Mouse (Mus musculus): Measurements from ENCODE around the gene Kdf1. TPM values are rescaled to one million over a fixed set of nuclear protein-coding genes. Genes with fewer than 3 reads are reported as not detected.

Gene Kdf1
- polyA plus RNA-seq (2021), result 0.04 TPM

DNA sequence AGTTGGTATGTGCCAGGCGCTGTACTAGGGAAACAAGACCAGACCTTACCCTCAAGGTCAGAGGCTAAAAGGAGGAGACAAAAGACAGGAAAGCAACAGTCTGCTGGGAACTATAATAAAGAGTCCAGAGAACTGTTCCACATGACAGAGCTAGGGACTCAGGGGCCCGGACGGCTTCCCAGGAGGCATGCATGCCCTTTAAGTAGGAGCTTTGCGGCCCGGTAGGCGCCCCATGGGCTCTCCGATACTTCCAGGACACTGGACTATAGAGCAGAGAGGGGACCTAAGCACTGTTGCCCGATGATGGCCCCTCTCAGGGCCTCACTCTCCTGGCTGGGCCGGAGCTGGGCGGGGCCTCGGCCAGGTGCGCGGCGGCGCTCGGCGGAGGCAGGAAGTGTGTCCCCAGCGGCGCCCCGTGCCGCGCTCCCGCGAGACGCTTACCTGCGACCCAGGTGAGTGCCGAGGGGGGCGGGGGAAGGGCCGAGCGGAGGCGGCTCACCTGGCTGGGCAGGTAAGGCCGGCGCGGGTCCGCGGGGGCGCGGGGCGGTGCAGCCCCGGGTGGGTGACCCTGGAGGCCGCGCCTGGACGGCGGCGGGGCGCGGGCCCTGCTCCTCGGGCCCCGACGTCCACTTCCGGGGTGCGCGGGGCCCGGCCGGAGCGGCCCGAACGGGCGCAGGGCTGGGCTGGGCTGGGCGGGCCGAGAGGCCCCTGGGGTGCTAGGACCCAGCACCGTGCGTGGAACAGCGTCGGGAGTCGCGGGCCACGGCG lies at the start of gene Kdf1:
TSS of gene Kdf1 (plus strand) at position 363 of the 768 bp plus-strand sequence.
- ChIA-PET CTCF (no interaction called here), POLR2A (no interaction called here)
- in situ Hi-C loops (cut with MboI; ENCODE audit: low pct_unique_long_range_greater_than_20kb), result loop anchor here (5.0 kb wide), 1 partner anchor 41 kb away; no protein-coding TSS in a partner anchor
- H3K27me3 ChIP-seq, result no peaks in the 10 kb centered on the region
- TF ChIP-seq CTCF (IDR thresholded peaks at IDR 0.05), result no peak
- no peak for ATAC-seq
- no peak for DNase-seq (ENCODE audit: low read depth, low spot score)

DNA sequence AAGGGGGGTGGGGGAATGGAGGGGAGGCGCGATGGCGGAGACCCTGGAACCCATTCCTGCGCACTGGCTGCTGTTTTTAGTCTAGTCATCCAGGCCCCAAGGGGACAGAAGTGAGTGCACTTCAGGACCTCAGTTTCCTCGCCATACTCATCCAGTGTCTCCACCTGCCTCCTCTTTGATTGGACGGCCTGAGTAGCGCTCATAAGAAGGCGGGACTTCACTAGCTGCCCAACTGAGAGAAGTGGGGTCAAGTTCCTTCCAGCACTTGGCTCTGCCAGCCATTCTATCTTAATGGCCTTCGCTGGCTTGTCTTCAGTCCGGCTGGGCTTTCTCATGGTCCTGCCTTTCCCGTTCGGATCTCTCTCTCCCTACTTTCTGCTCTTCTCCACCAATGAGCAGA lies 49.6 kb upstream of the Kdf1 start:
- no peaks in the 10 kb centered on the region for H3K27me3 ChIP-seq
- no peak for DNase-seq (ENCODE audit: low read depth, low spot score)
- in situ Hi-C loops (cut with MboI; ENCODE audit: low pct_unique_long_range_greater_than_20kb), result no loop called here
- CTCF ChIA-PET, result no interaction called here
- no peak for ATAC-seq
- TF ChIP-seq CTCF (IDR thresholded peaks at IDR 0.05), result no peak
- POLR2A ChIA-PET, result no interaction called here

DNA sequence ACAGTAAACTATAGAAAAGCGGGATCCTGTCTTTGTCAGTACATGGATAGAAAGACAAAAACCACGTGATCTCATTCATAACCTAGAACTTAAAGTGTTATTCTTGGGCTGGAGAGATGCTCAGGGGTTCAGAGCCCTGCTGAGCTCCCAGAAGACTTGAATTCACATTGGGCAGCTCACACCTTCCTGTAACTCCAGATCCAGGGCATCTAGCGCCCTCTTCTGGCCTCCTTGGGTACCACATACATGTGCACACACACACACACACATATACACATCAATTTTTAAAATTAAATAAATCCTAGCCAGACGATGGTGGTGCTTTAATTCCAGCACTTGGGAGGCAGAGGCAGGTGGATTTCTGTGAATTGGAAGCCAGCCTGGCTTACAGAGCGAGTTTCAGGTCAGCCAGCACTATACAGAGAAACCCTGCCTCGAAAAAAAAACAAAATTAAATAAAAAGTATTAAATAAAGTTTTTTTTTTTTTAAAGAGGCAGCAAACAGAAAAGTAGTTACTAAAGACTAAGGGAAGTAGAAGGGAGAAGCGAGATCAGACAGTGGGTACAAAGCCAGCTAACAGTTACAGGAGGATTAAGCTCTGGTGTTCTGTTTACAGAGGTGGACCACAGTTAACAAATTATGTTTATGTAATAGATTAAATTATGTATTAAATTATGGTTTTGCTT lies 47.5 kb upstream of the Kdf1 start:
- no peak for TF ChIP-seq CTCF (IDR thresholded peaks at IDR 0.05)
- ChIA-PET CTCF (interaction anchor here (0.9 to 1.0 kb wide), 2 partner anchors 12 to 14 kb away, joined by 3 to 4 read pairs; no protein-coding TSS in a partner anchor), POLR2A (no interaction called here)
- H3K27me3 ChIP-seq, result no peaks in the 10 kb centered on the region
- ATAC-seq (no peak), DNase-seq (ENCODE audit: low read depth, low spot score) (no peak)
- in situ Hi-C loops (cut with MboI; ENCODE audit: low pct_unique_long_range_greater_than_20kb), result no loop called here

- ATAC-seq, result no peak
- CTCF ChIA-PET, result no interaction called here
- POLR2A ChIA-PET, result no interaction called here
- DNase-seq (ENCODE audit: low read depth, low spot score), result no peak
- in situ Hi-C loops (cut with MboI; ENCODE audit: low pct_unique_long_range_greater_than_20kb), result no loop called here
- no peak for TF ChIP-seq CTCF (IDR thresholded peaks at IDR 0.05)
- no peaks in the 10 kb centered on the region for H3K27me3 ChIP-seq
Measured at GRCm38 (mm10) chr4:133473833-133474232, 44.9 kb upstream of the Kdf1 start.

DNA sequence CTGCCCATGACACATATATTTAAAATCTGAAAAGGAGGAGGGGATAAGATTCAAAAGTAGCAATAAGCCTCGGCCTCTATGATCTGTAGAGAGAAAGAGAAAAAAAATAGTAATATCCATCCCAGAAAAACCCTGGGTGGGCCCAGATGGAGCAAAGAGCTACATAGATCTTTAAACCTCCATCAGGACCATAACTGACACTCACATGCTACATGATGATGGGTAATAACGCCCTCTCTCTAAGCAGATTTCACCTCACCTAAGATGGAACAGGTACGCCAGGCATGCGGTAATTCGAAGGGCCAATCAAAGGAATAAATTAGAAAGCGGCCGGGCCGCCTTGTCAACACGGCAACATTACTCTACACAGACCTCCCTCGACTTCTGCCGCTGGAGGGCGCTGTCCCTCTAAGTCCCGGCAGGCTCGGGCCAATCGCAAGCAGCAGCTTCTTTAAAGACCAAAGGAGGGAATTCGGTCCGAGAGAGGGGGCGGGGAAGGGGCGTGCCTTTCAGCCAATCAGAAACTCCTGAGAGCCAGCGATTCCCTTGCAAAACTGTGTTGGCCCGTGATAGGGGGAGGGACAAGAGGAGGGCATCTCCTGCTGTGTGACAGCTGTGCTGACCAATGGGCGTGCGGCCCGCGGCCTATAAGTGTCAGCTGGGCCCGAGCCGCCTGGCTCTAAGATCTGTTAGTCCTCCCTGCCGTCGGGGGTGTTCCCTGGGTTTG lies 39.1 kb upstream of the Kdf1 start, which contains the start of gene Tent5b:
TSS of gene Tent5b (plus strand) at position 675 of the 727 bp plus-strand sequence.
- no peak for TF ChIP-seq CTCF (IDR thresholded peaks at IDR 0.05)
- H3K27me3 ChIP-seq, result no peaks in the 10 kb centered on the region
- in situ Hi-C loops (cut with MboI; ENCODE audit: low pct_unique_long_range_greater_than_20kb), result loop anchor here (5.0 kb wide), 1 partner anchor 38 kb away; the partner anchor contains the start of gene Kdf1
- DNase-seq (ENCODE audit: low read depth, low spot score) (peak; percentile 96), ATAC-seq (peak; percentile 83)
- ChIA-PET CTCF (interaction anchor here (1.0 to 2.4 kb wide), 6 partner anchors 15 to 56 kb away, joined by 3 to 19 read pairs (median 6); partner anchors contain the start of gene Trnp1), POLR2A (interaction anchor here (1.1 to 1.9 kb wide), 2 partner anchors 14 to 18 kb away, joined by 3 to 6 read pairs; no protein-coding TSS in a partner anchor)

- ChIA-PET POLR2A (interaction anchor here (1.1 to 1.9 kb wide), 2 partner anchors 14 to 17 kb away, joined by 3 to 6 read pairs; no protein-coding TSS in a partner anchor), CTCF (interaction anchor here (1.1 to 2.4 kb wide), 5 partner anchors 14 to 57 kb away, joined by 3 to 19 read pairs (median 5); partner anchors contain the start of gene Trnp1)
- H3K27me3 ChIP-seq, result no peaks in the 10 kb centered on the region
- no peak for TF ChIP-seq CTCF (IDR thresholded peaks at IDR 0.05)
- in situ Hi-C loops (cut with MboI; ENCODE audit: low pct_unique_long_range_greater_than_20kb), result no loop called here
- ATAC-seq (no peak), DNase-seq (ENCODE audit: low read depth, low spot score) (no peak)
Measured at GRCm38 (mm10) chr4:133480185-133480537, 38.6 kb upstream of the Kdf1 start.

DNA sequence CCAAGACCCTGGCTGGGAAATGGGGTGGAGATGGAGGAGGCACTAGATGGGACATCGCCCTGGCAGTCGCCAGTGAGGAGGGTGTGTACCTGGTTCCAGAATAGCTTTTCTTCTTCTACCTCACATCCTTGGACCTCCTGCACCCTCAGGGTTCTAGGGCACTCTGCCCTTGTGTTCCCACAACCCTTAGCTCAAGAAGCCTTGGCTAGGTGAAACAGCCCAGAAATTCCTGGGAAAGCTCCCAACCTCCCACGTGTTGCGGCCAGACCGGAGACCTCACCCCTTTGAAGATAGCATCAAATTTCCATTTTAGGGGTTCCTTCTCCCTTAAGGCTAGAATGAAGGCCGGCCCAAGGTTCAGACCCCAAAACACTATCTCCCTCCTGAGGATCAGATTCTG lies 38.0 kb upstream of the Kdf1 start:
- ChIA-PET CTCF (interaction anchor here (1.1 to 2.4 kb wide), 4 partner anchors 14 to 57 kb away, joined by 3 to 19 read pairs (median 5); no protein-coding TSS in a partner anchor), POLR2A (interaction anchor here (1.1 to 1.9 kb wide), 3 partner anchors 13 to 142 kb away, joined by 3 to 6 read pairs (median 4); no protein-coding TSS in a partner anchor)
- in situ Hi-C loops (cut with MboI; ENCODE audit: low pct_unique_long_range_greater_than_20kb), result no loop called here
- no peaks in the 10 kb centered on the region for H3K27me3 ChIP-seq
- ATAC-seq (no peak), DNase-seq (ENCODE audit: low read depth, low spot score) (no peak)
- no peak for TF ChIP-seq CTCF (IDR thresholded peaks at IDR 0.05)

GRCm38 (mm10) chr4:133481488-133481887 lies 37.3 kb upstream of the Kdf1 start:
- ChIA-PET CTCF (interaction anchor here (1.3 to 1.5 kb wide), 2 partner anchors 12 to 58 kb away, joined by 5 read pairs; no protein-coding TSS in a partner anchor), POLR2A (interaction anchor here (1.1 to 1.2 kb wide), 2 partner anchors 30 to 143 kb away, joined by 3 to 4 read pairs; no protein-coding TSS in a partner anchor)
- no peak for ATAC-seq
- DNase-seq (ENCODE audit: low read depth, low spot score), result no peak
- H3K27me3 ChIP-seq, result no peaks in the 10 kb centered on the region
- no peak for TF ChIP-seq CTCF (IDR thresholded peaks at IDR 0.05)
- in situ Hi-C loops (cut with MboI; ENCODE audit: low pct_unique_long_range_greater_than_20kb), result no loop called here

DNA sequence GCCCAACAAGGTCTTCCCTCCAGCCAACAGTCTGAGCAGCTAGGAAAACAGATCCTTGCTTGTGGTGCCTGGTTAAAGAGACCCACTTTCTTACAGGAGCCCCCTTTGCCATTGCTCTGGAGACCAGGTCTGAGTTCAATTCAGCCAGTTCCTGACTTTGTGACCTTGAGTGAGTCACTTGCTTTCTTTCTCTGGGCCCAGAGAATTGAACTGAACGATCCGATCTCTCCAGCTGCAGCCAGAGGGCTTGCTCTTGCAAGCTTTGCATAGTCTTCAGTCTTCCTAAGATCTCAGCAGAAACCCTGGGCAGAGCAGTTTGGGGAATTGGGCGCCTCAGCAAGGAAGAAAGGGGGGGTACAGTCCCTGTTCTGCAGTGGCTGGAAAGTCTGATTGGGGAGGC lies 36.3 kb upstream of the Kdf1 start:
- DNase-seq (ENCODE audit: low read depth, low spot score) (no peak), ATAC-seq (no peak)
- in situ Hi-C loops (cut with MboI; ENCODE audit: low pct_unique_long_range_greater_than_20kb), result no loop called here
- ChIA-PET CTCF (interaction anchor here (1.3 kb wide), 1 partner anchor 11 kb away, joined by 5 read pairs; no protein-coding TSS in a partner anchor), POLR2A (no interaction called here)
- H3K27me3 ChIP-seq, result no peaks in the 10 kb centered on the region
- TF ChIP-seq CTCF (IDR thresholded peaks at IDR 0.05), result no peak
